13 mouse cellular contexts compared by ENCODE assay signal in genomic region chr3:65205539-65206020, GRCm38 (mm10).
DNase-seq lines count a peak whose midpoint lies in the region; ATAC-seq and TF ChIP-seq lines count a peak whose summit lies in the region.
"Had no signal": no experiment of that assay in that cellular context is flagged by ENCODE, and none has a peak within 500 bp of the region (broad histone marks: within the 10 kb centered on the region; RNA-seq: fewer than 3 reads in every experiment).

No protein-coding gene starts in this region.

- DNase-seq in forebrain, postnatal 0 days, result no peak
- peak; percentile 59 for DNase-seq in brain, embryonic 14.5 days (ENCODE audit: low read depth)
- peak; percentile 6 for DNase-seq in hindbrain, embryonic 11.5 days (ENCODE audit: low spot score)
- DNase-seq in midbrain, embryonic 14.5 days, result peak; percentile 54
- no peak for DNase-seq in lung, postnatal 4 days
- DNase-seq in c-Kit-positive CD71-positive TER-119-positive erythroid progenitor cells, embryonic 14.5 days (ENCODE audit: low spot score), result no peak
- no peak for DNase-seq in thymus, postnatal 0 days (ENCODE audit: low spot score)
- DNase-seq: left cerebral cortex, postnatal 4 days; lung, adult 18-20 months; right cerebral cortex, postnatal 4 days had no signal

- no peak overlapping the region for H3K4me3 ChIP-seq in forebrain, embryonic 13.5 days
- no peak overlapping the region for H3K4me3 ChIP-seq in forebrain, postnatal 0 days (ENCODE audit: low read depth, low read length)
- H3K4me3 ChIP-seq in hindbrain, embryonic 11.5 days (ENCODE audit: low read depth, low read length), result no peak overlapping the region
- no peak overlapping the region for H3K4me3 ChIP-seq in midbrain, embryonic 14.5 days (replicated peaks; ENCODE audit: low read depth, low read length)
- H3K4me3 ChIP-seq: megakaryocyte, embryonic 14.5 days; neural tube, embryonic 13.5 days had no signal

- no peak overlapping the region for H3K4me2 ChIP-seq in forebrain, embryonic 13.5 days
- no peak overlapping the region for H3K4me2 ChIP-seq in forebrain, postnatal 0 days (ENCODE audit: low read depth)
- no peak overlapping the region for H3K4me2 ChIP-seq in hindbrain, embryonic 11.5 days (replicated peaks; ENCODE audit: low read depth, low read length)
- no peak overlapping the region for H3K4me2 ChIP-seq in midbrain, embryonic 14.5 days (ENCODE audit: low read length)
- H3K4me2 ChIP-seq: neural tube, embryonic 13.5 days had no signal

- no peak overlapping the region for H3K27ac ChIP-seq in forebrain, embryonic 13.5 days
- no peak overlapping the region for H3K27ac ChIP-seq in forebrain, postnatal 0 days (ENCODE audit: low read depth, low read length)
- no peak overlapping the region for H3K27ac ChIP-seq in hindbrain, embryonic 11.5 days (ENCODE audit: low read depth, low read length)
- H3K27ac ChIP-seq in midbrain, embryonic 14.5 days (replicated peaks; ENCODE audit: low read depth, low read length), result no peak overlapping the region
- H3K27ac ChIP-seq: neural tube, embryonic 13.5 days had no signal

- peak; percentile 16; the same call in 1 of the 2 replicates for ATAC-seq in forebrain, embryonic 13.5 days
- no peak for ATAC-seq in forebrain, postnatal 0 days
- peak; percentile 43; the same call in 1 of the 2 replicates for ATAC-seq in hindbrain, embryonic 11.5 days (ENCODE audit: low FRiP score)
- ATAC-seq in midbrain, embryonic 14.5 days (ENCODE audit: low FRiP score, low TSS enrichment), result peak; percentile 62; the same call in 1 of the 2 replicates

- 0 out of 2 replicates have a peak, but pooled peaks cover 6% of the 10 kb centered on the region for H3K4me1 ChIP-seq in forebrain, embryonic 13.5 days
- no peaks in the 10 kb centered on the region for H3K4me1 ChIP-seq in forebrain, postnatal 0 days (ENCODE audit: insufficient read depth)
- no peaks in the 10 kb centered on the region for H3K4me1 ChIP-seq in hindbrain, embryonic 11.5 days (replicated peaks; ENCODE audit: control insufficient read depth, insufficient read depth, low read length)
- peaks cover 11% of the 10 kb centered on the region for H3K4me1 ChIP-seq in midbrain, embryonic 14.5 days (ENCODE audit: control insufficient read depth, insufficient read depth, low read length)
- H3K4me1 ChIP-seq: megakaryocyte, embryonic 14.5 days had no signal

- no peaks in the 10 kb centered on the region for H3K9me3 ChIP-seq in forebrain, embryonic 13.5 days (replicated peaks)
- no peaks in the 10 kb centered on the region for H3K9me3 ChIP-seq in forebrain, postnatal 0 days (ENCODE audit: low read length)
- no peaks in the 10 kb centered on the region for H3K9me3 ChIP-seq in hindbrain, embryonic 11.5 days (ENCODE audit: control insufficient read depth, low read length)
- no peaks in the 10 kb centered on the region for H3K9me3 ChIP-seq in midbrain, embryonic 14.5 days (ENCODE audit: control insufficient read depth, low read length)
- H3K9me3 ChIP-seq: neural tube, embryonic 13.5 days had no signal

- H3K9ac ChIP-seq in forebrain, embryonic 13.5 days, result no peak overlapping the region
- no peak overlapping the region for H3K9ac ChIP-seq in forebrain, postnatal 0 days
- no peak overlapping the region for H3K9ac ChIP-seq in hindbrain, embryonic 11.5 days (ENCODE audit: low read depth, low read length)
- no peak overlapping the region for H3K9ac ChIP-seq in midbrain, embryonic 14.5 days (replicated peaks; ENCODE audit: low read length)
- H3K9ac ChIP-seq: neural tube, embryonic 13.5 days had no signal

- 49% methylated on average over 8 of the region's 8 CpGs for WGBS in forebrain, embryonic 13.5 days
- WGBS in forebrain, postnatal 0 days, result 54% methylated on average over 8 of the region's 8 CpGs
- WGBS in hindbrain, embryonic 11.5 days, result 78% methylated on average over 8 of the region's 8 CpGs
- 39% methylated on average over 8 of the region's 8 CpGs for WGBS in midbrain, embryonic 14.5 days

- H3K36me3 ChIP-seq in forebrain, embryonic 13.5 days (ENCODE audit: poor library complexity, severe bottlenecking), result no peaks in the 10 kb centered on the region
- H3K36me3 ChIP-seq in forebrain, postnatal 0 days (ENCODE audit: insufficient read depth), result no peaks in the 10 kb centered on the region
- no peaks in the 10 kb centered on the region for H3K36me3 ChIP-seq in hindbrain, embryonic 11.5 days (ENCODE audit: control insufficient read depth, insufficient read depth, low read length)
- H3K36me3 ChIP-seq in midbrain, embryonic 14.5 days (ENCODE audit: control insufficient read depth, insufficient read depth, low read length), result no peaks in the 10 kb centered on the region
- H3K36me3 ChIP-seq: neural tube, embryonic 13.5 days had no signal

- no peaks in the 10 kb centered on the region for H3K27me3 ChIP-seq in forebrain, embryonic 13.5 days
- H3K27me3 ChIP-seq in forebrain, postnatal 0 days (ENCODE audit: insufficient read depth, low read length), result no peaks in the 10 kb centered on the region
- H3K27me3 ChIP-seq in hindbrain, embryonic 11.5 days (ENCODE audit: control insufficient read depth, insufficient read depth, low read length), result no peaks in the 10 kb centered on the region
- H3K27me3 ChIP-seq in midbrain, embryonic 14.5 days (ENCODE audit: control insufficient read depth, insufficient read depth, low read length), result no peaks in the 10 kb centered on the region
- H3K27me3 ChIP-seq: megakaryocyte, embryonic 14.5 days; neural tube, embryonic 13.5 days had no signal

- TF ChIP-seq CTCF in forebrain, postnatal 0 days (IDR thresholded peaks at IDR 0.05; ENCODE audit: low read depth), result no peak
- no peak for TF ChIP-seq CTCF in brain, embryonic 14.5 days (IDR thresholded peaks at IDR 0.05; ENCODE audit: borderline replicate concordance, extremely low read depth, insufficient read depth, insufficient read length)

- TF ChIP-seq POLR2A in brain, embryonic 14.5 days (IDR thresholded peaks at IDR 0.05; ENCODE audit: borderline replicate concordance, extremely low read depth, insufficient read depth, insufficient read length, poor library complexity, severe bottlenecking), result no peak

Comparison
In these comparisons a context has a peak if more than half of its experiments do, and no peak if none do; other contexts are left out.
1. DNase-seq: peak in brain, embryonic 14.5 days (single experiment), hindbrain, embryonic 11.5 days (single experiment) and midbrain, embryonic 14.5 days (single experiment); none in forebrain, postnatal 0 days (single experiment), lung, postnatal 4 days (0 of 2), c-Kit-positive CD71-positive TER-119-positive erythroid progenitor cells, embryonic 14.5 days (single experiment) and thymus, postnatal 0 days (single experiment).